Mouse (Mus musculus) midbrain, postnatal 0 days (tissue): ENCODE measurements at regions not wholly inside any gene's neighbourhood (a gene's known extent, or its start where the extent isn't known, plus 50 kb on each side); places are given as distances from the start of the nearest gene placed in this dataset.
"Not testable (repeated sequence)": the region's sequence is repeated elsewhere in the genome, so short reads cannot be mapped to it uniquely, and the experiment has no call there.

Experiments used
- ATAC-seq: fragments of 200-750 bp; cut with Nextera tagmentation; 2 replicates; pipeline ENCODE4 v1.8.0; 2017; ENCODE audit warnings: moderate number of reproducible peaks, mild to moderate bottlenecking, moderate TSS enrichment, moderate library complexity; ENCODE audit not compliant: low FRiP score
- DNase-seq: peaks from one replicate; pipeline ENCODE4 v3.0.0-alpha.2; 2015; ENCODE audit warnings: low spot score
- H3K27ac ChIP-seq: fragments of 300-500 bp; sonication (generic); 2 replicates; pipeline ENCODE4 v1.5.1; 2014; ENCODE audit warnings: low read depth, mild to moderate bottlenecking, low read length, mixed read lengths
- H3K27me3 ChIP-seq: fragments of 300-500 bp; sonication (generic); 2 replicates; pipeline ENCODE4 v1.6.1; 2014; ENCODE audit warnings: low read length, control low read depth, mixed read lengths; ENCODE audit not compliant: insufficient read depth
- H3K36me3 ChIP-seq: fragments of 300-500 bp; sonication (generic); 2 replicates; pipeline ENCODE4 v1.6.1; 2014; ENCODE audit warnings: low read length, control low read depth, mixed read lengths; ENCODE audit not compliant: insufficient read depth
- H3K4me1 ChIP-seq: fragments of 300-500 bp; sonication (generic); 2 replicates; pipeline ENCODE4 v1.6.1; 2014; ENCODE audit warnings: mild to moderate bottlenecking, control low read depth, antibody characterized with exemption, low read length, mixed read lengths; ENCODE audit not compliant: insufficient read depth
- H3K4me2 ChIP-seq: fragments of 300-500 bp; sonication (generic); 2 replicates; pipeline ENCODE4 v1.6.1; 2014; ENCODE audit warnings: low read depth, mild to moderate bottlenecking, low read length, mixed read lengths; ENCODE audit not compliant: poor library complexity, severe bottlenecking
- H3K4me3 ChIP-seq: fragments of 300-500 bp; sonication (generic); 2 replicates; pipeline ENCODE4 v1.5.1; 2014; ENCODE audit warnings: low read depth, mild to moderate bottlenecking, low read length, moderate library complexity
- H3K9ac ChIP-seq: fragments of 300-500 bp; sonication (generic); replicated peaks from 2 replicates; pipeline ENCODE4 v1.6.1; 2014; ENCODE audit warnings: mild to moderate bottlenecking, low read length, moderate library complexity, mixed read lengths; ENCODE audit not compliant: poor library complexity, severe bottlenecking
- H3K9me3 ChIP-seq: fragments of 300-500 bp; sonication (generic); 2 replicates; pipeline ENCODE4 v1.6.1; 2016; ENCODE audit warnings: low read length, control low read depth
- CTCF ChIP-seq: IDR thresholded peaks from 2 replicates; pipeline ENCODE4 v1.5.1; 2016; ENCODE audit warnings: antibody characterized with exemption, mild to moderate bottlenecking
- WGBS: fragments of 180-500 bp; shearing (Covaris S2); extraction: QIAGEN DNeasy Blood & Tissue Kit; methylation state at CpG from one replicate; pipeline ENCODE4 v1.1.7; 2014; 5-methylcytosine and 5-hydroxymethylcytosine counted together

DNA sequence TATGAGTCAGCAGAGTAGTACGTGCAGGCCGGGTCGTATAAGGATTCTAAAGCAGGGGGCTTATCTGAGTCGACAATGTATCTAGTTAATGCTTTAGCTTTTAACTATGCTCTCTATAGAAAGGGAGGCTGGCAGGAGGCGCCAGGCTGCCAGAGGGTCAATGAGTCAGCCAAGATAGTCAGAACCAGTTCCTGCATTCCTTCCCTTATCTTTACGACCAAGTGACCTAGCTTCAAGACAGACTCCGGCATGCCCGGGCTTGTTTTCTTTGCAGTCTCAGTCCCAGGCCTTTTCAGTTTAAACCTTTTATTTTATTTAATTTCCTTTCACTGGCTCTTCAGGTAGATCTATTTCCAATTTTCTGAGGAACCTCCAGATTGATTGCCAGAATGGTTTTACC is 374.0 kb upstream of the Nrxn1 start:
- no peak for TF ChIP-seq CTCF
- 93% methylated on average over 8 of the region's 8 CpGs for WGBS
- Histone ChIP-seq H3K36me3 (no peaks in the 10 kb centered on the region), H3K27ac (no peak overlapping the region), H3K4me1 (no peaks in the 10 kb centered on the region), H3K9ac (no peak overlapping the region), H3K4me3 (no peak overlapping the region), H3K9me3 (no peaks in the 10 kb centered on the region), H3K27me3 (no peaks in the 10 kb centered on the region), H3K4me2 (no peak overlapping the region)
- DNase-seq (no peak), ATAC-seq (no peak)

DNA sequence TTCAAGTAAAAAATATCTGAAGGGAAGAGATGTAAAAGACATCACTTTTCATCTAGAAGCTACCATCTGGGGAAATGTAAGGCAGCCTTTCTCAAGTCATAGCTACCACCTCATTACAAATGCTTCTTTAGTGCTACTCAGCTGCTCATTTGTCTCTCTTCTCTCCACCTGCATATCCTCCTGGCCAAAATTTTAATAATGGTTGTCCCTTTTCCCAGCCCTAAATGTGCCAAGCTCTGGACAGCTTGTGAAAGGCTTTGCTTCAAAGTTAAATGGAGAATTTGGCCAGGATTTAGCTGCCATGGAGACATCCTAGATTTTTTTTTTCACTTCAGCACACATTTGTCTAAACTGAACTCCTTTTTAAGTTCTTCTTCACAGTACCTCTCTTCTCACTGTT is 358.8 kb upstream of the Nrxn1 start:
- Histone ChIP-seq H3K36me3 (no peaks in the 10 kb centered on the region), H3K9ac (no peak overlapping the region), H3K4me1 (no peaks in the 10 kb centered on the region), H3K9me3 (no peaks in the 10 kb centered on the region), H3K4me2 (no peak overlapping the region), H3K27me3 (no peaks in the 10 kb centered on the region), H3K4me3 (no peak overlapping the region), H3K27ac (no peak overlapping the region)
- DNase-seq (peak; percentile 39), ATAC-seq (no peak)
- no peak for TF ChIP-seq CTCF

DNA sequence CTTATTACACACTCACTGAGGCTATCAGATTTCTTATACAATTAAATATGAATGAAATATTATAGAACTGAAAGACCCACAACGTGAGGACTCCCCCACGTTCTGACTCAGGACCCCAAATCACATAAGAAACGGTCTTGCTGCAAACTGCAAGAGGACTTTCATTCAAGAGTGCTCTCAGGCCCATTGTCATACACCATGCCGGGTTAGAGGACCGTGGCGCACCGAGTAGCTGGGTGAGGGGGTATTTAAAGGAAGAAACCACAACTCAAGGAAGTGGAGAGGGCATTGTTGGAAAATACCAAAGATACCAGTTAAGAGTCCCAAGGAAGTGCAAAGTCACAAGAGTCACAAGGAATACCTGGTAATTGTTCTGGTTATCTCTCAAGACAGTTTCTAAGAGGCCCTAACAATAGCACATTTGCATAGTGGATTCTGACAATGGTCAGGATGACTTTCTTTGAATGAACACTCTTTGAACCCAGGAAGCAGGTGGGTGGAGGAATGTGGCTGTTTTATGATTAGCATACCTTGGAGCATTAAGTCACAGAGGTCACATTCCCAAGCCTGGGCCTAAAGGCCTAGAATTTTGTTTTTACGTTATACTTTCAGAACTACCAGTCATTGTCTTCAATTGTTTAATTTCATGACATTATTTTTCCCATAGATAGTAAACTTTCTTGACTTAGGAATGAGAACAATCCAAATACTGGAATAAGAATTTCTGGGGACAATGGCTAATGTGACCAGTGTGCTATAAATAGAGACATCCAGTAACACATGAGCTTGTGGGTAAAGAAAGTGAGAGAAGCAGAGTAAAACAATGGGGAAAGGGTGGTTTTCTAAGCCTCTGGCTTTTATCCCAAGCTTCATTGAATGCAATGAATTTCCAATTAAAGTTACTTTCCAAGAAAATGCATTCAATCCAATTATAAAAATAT is 339.2 kb upstream of the Nrxn1 start:
- H3K4me3 ChIP-seq, H3K9me3 ChIP-seq, ATAC-seq, DNase-seq, H3K4me2 ChIP-seq, H3K36me3 ChIP-seq, H3K9ac ChIP-seq, H3K27me3 ChIP-seq, H3K27ac ChIP-seq, H3K4me1 ChIP-seq: not testable (repeated sequence)
- 88% methylated on average over 8 of the region's 8 CpGs for WGBS

DNA sequence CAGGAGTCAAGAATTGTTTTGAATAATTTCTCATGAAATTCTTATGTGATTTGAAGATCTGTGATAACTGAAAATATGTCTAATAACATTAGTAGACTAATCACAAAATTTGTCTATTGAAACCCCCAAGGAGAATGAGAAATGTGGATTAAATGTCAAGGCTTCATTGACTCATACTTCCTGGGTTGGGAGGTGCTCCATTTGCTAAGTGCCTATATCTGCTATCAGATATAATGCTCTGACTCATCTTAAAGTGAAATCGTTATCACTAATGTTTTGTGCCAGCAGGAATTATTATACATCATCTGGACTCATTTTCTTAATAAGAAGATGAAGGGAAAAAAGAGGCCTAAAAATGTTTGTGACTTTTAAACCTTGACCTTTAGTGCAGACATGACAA is 337.5 kb upstream of the Nrxn1 start:
- H3K27ac ChIP-seq, result no peak overlapping the region
- H3K36me3 ChIP-seq, result no peaks in the 10 kb centered on the region
- H3K27me3 ChIP-seq, result no peaks in the 10 kb centered on the region
- no peak for ATAC-seq
- no peak overlapping the region for H3K9ac ChIP-seq
- no peaks in the 10 kb centered on the region for H3K4me1 ChIP-seq
- H3K9me3 ChIP-seq, result no peaks in the 10 kb centered on the region
- TF ChIP-seq CTCF, result no peak
- no peak overlapping the region for H3K4me3 ChIP-seq
- WGBS, result 82% methylated on average over 1 of the region's 1 CpGs
- no peak for DNase-seq
- H3K4me2 ChIP-seq, result no peak overlapping the region

DNA sequence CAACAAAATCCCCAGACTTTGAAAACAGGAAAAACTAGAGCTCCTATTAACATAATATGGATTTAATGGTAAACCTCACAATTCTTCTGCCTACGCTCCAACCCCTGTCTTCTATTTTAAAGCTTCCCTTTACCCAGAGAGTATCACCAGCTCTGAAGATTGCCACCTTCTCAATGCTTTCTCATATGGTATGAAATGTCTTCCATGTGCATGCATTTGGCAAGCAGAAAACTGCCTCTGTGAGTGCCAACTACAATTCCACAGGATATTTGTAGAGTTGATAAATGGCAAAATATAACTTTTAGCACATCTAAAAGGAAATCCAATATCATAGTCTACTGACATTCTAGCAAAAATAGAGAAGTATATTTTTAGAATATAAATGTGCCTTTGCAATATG is 332.2 kb upstream of the Nrxn1 start:
- Histone ChIP-seq H3K9me3 (no peaks in the 10 kb centered on the region), H3K36me3 (no peaks in the 10 kb centered on the region), H3K4me1 (no peaks in the 10 kb centered on the region), H3K27ac (no peak overlapping the region), H3K9ac (no peak overlapping the region), H3K27me3 (no peaks in the 10 kb centered on the region), H3K4me2 (no peak overlapping the region), H3K4me3 (no peak overlapping the region)
- WGBS, result 98% methylated on average over 1 of the region's 1 CpGs
- ATAC-seq (no peak), DNase-seq (no peak)
- TF ChIP-seq CTCF, result no peak

DNA sequence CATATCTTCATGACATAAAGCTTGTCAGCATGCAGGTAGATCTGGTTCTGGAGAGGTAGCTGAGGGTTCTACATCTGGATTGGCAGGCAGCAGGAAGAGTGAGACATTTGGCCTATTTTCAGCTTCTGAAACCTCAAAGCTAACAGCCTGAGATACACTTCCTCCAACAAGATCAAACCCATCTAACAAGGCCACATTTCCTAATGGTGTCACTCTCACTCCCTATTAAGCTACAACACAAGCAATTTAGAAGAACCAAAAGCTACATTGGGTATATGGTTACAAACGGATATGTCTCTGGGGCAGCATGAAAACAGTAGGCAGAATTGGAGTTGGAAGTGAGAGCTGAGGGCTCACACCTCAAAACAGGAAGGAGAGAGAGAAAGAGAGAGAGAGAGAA is 325.7 kb upstream of the Nrxn1 start:
- no peak for ATAC-seq
- H3K9ac ChIP-seq, result no peak overlapping the region
- H3K27ac ChIP-seq, result no peak overlapping the region
- H3K36me3 ChIP-seq, result no peaks in the 10 kb centered on the region
- no peaks in the 10 kb centered on the region for H3K9me3 ChIP-seq
- no peaks in the 10 kb centered on the region for H3K4me1 ChIP-seq
- H3K27me3 ChIP-seq, result no peaks in the 10 kb centered on the region
- no peak for TF ChIP-seq CTCF
- 83% methylated on average over 1 of the region's 1 CpGs for WGBS
- DNase-seq, result no peak
- no peak overlapping the region for H3K4me3 ChIP-seq
- no peak overlapping the region for H3K4me2 ChIP-seq
